Mouse (Mus musculus) common myeloid progenitor, adult 5-6 weeks (primary cell): Measurements from ENCODE around the gene Sdf2. TPM values are rescaled to one million over a fixed set of nuclear protein-coding genes. Genes with fewer than 3 reads are reported as not detected.
"Not testable (repeated sequence)": the region's sequence is repeated elsewhere in the genome, so short reads cannot be mapped to it uniquely, and the experiment has no call there.

Experiments used
- ATAC-seq: replicated peaks from 2 replicates; pipeline ENCODE4 v1.8.0; 2016; ENCODE audit warnings: low read depth, mild to moderate bottlenecking, moderate TSS enrichment, inconsistent platforms; ENCODE audit not compliant: poor library complexity, severe bottlenecking
- total RNA-seq: library from RNA; stranded (forward); fragments of 200-1000, 187-1606 nt; gene quantifications from 2 replicates; pipeline ENCODE4 v1.2.3, GENCODE M21; 2017

Gene Sdf2
- total RNA-seq, 1 experiment from 2014 or later: 42.2 TPM

GRCm38 (mm10) chr11:78261380-78262352 is 16.1 kb downstream of the Sdf2 start, which contains the start of gene 2610507B11Rik:
Gene 2610507B11Rik, plus strand, starts transcription at chr11:78261752.
- peak; percentile 87 for ATAC-seq

DNA sequence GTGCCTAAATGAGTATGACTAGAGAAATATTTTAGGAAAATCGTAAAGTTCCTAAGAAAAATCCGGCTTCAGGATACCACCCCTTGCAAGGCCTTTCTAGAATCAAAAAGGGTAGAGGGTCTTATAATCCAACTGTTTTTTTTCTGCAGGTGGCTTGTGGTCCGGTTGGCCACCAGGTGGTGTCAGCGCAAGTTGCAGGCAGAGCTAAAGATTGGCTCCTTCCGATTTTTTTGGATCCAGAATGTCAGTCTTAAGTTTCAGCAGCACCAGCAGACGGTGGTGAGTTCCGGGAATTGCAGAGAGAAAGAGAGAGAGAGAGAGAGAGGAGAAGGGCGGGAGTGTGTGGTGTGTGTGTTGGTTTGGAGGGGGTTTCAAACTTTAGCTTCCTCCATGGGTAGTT is 17.0 kb downstream of the Sdf2 start:
- ATAC-seq: peak; percentile 55

DNA sequence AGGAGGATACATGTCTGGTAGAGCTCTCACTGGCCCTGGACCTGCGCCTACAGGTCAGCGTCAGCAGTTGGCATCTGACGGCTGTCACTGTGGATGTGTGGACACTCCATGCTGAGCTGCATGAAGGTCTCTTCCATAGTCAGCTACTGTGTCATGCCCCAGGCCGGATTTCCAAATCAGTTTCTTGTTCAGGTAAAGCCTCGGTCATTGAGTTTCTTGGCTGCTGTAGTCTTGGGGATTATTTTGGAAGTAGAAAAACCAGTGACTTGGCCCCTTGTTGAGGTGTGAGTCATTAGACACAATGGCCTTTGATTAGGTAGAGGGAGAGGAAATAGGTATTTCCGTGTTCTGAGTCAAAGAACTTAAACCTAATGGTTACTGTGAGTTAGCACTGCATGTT is 20.0 kb downstream of the Sdf2 start:
- ATAC-seq: no peak

DNA sequence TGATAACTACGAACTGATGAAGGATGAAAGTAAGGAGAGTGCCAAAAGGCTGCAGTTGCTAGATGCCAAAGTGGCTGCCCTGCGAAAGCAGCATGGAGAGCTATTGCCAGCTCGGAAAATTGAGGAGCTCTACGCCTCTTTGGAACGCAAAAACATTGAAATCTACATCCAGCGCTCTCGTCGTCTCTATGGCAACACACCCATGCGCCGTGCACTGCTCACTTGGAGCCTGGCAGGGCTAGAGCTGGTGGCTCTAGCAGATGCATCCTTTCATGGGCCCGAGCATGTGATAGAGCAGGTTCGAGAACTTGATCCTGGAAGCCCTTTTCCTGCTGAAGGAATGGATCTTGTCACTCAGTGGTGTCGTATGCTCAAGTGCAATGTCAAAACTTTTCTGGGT is 26.4 kb downstream of the Sdf2 start:
- ATAC-seq: no peak

DNA sequence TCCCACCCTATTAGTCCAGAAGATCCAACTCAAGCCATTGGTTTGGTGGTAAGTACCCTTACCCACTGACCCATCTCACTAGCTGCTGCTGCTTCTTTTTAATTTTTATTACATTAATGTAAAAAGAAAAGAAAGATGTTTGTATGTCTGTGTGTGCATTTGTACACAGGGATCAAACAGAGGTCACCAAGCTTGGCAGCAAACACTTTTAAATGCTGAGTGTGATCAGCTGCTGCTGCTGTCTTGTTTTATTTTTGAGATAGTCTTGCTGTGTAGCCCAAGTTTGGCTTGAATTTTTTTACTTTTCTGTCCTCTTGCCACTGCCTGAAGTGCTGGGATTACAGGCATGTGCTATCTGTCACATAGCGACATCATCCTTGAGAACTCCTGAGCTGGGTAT is 30.1 kb downstream of the Sdf2 start:
- ATAC-seq: no peak

- not testable (repeated sequence) for ATAC-seq
Observed at GRCm38 (mm10) chr11:78276169-78276568, 30.6 kb downstream of the Sdf2 start.

DNA sequence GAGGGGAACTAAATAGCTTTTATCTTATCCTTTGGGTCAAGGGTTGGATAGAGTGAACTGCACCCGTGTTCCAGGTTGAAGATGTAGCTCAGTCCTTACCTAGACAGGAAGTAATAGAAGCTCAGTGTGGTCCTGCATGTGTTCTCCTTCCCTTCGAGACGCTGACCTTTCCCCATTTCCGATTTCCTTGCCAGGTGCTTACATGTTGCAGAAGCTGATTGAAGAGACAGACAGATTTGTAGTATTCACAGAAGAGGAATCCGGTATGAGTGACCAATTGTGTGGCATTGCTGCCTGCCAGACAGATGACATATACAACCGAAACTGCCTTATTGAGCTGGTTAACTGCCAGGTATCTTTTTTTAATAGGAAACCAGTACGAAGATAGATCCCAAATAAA is 33.3 kb downstream of the Sdf2 start:
- ATAC-seq: no peak

- no peak for ATAC-seq
Observed at GRCm38 (mm10) chr11:78279586-78279985, 34.0 kb downstream of the Sdf2 start.

GRCm38 (mm10) chr11:78289146-78289763 is 43.7 kb downstream of the Sdf2 start:
- no peak for ATAC-seq

DNA sequence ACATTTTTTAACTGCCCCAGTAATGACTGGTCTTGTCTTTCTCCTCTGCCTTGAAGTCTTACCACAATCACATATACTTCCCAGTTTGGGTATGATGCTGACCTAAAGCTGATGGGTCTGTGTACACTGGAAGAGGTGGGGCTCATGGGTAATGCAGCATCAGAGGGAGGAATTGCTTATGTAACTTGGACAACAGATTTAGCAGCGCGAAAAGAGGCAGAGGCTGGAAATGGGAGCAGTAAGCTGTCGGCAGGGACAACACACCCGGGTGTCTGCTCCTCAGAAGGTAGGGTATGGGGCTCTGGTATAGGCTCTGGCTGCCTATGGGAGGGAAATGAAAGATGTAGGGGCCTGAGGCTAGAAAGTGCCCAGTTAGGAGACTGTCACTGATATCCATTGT is 45.1 kb downstream of the Sdf2 start, which contains the start of gene BC030499:
Gene BC030499, plus strand, starts transcription at position 188 of the 400 bp plus-strand sequence.
- ATAC-seq: no peak

- no peak for ATAC-seq
Observed at GRCm38 (mm10) chr11:78294585-78294984, 49.0 kb downstream of the Sdf2 start.

- no peak for ATAC-seq
Observed at GRCm38 (mm10) chr11:78300917-78301316, 55.4 kb downstream of the Sdf2 start.

- peak; percentile 100 for ATAC-seq
Observed at GRCm38 (mm10) chr11:78301357-78302084, 56.0 kb downstream of the Sdf2 start, which contains the start of gene Spag5. Gene Spag5, plus strand, starts transcription at chr11:78301529.

Other genes starting within 250 kb of the Sdf2 start
- 12.1 and 12.8 TPM in 2 replicates for gene Dhrs13, start 213.5 kb upstream of the Sdf2 start, total RNA-seq
- 29.7 and 38.4 TPM in 2 replicates for gene Flot2, start 207.8 kb upstream of the Sdf2 start, total RNA-seq
- gene Eral1, start 165.4 kb upstream of the Sdf2 start, total RNA-seq: 19.3 and 25.5 TPM in 2 replicates
- gene Fam222b, start 151.1 kb upstream of the Sdf2 start, total RNA-seq: 6.5 and 7.2 TPM in 2 replicates
- gene Traf4, start 80.2 kb upstream of the Sdf2 start, total RNA-seq: 6.9 and 10.2 TPM in 2 replicates
- gene Nek8, start 69.1 kb upstream of the Sdf2 start, total RNA-seq: 7.1 and 8.2 TPM in 2 replicates
- 7.9 and 8.1 TPM in 2 replicates for gene Tlcd1, start 69.0 kb upstream of the Sdf2 start, total RNA-seq
- gene Rpl23a, start 62.2 kb upstream of the Sdf2 start, total RNA-seq: 3,236 and 3,976 TPM in 2 replicates
- 2.0 and 2.8 TPM in 2 replicates for gene Rab34, start 57.3 kb upstream of the Sdf2 start, total RNA-seq
- 1.8 TPM in 1 of 2 replicates, not detected in the other for gene Proca1, start 52.4 kb upstream of the Sdf2 start, total RNA-seq
- gene Supt6, start 241 bp downstream of the Sdf2 start, total RNA-seq: 47.7 and 49.6 TPM in 2 replicates
- 88.7 and 92.9 TPM in 2 replicates for gene 2610507B11Rik, start 16.0 kb downstream of the Sdf2 start, total RNA-seq
- 0.09 TPM in 1 of 2 replicates, not detected in the other for gene BC030499, start 45.1 kb downstream of the Sdf2 start, total RNA-seq
- gene Spag5, start 55.8 kb downstream of the Sdf2 start, total RNA-seq: 45.9 and 52.4 TPM in 2 replicates
- gene Aldoc, start 77.2 kb downstream of the Sdf2 start, total RNA-seq: 1.4 TPM in 1 of 2 replicates, not detected in the other
- gene Pigs, start 82.7 kb downstream of the Sdf2 start, total RNA-seq: 12.6 and 17.9 TPM in 2 replicates
- 13.5 and 33.7 TPM in 2 replicates for gene Unc119, start 97.7 kb downstream of the Sdf2 start, total RNA-seq
- gene Foxn1, start 140.8 kb downstream of the Sdf2 start, total RNA-seq: not detected in 2 replicates
- gene Slc13a2, start 176.5 kb downstream of the Sdf2 start, total RNA-seq: not detected in 2 replicates
- gene Slc46a1, start 220.0 kb downstream of the Sdf2 start, total RNA-seq: 0.58 and 2.7 TPM in 2 replicates